ENCODE assay signal across 18 mouse cellular contexts in genomic region chr5:76164827-76165226, GRCm38 (mm10).
"Had no signal": no experiment of that assay in that cellular context is flagged by ENCODE, and none has a peak within 500 bp of the region (broad histone marks: within the 10 kb centered on the region; RNA-seq: fewer than 3 reads in every experiment).

No protein-coding gene starts in this region.

- H3K4me3 ChIP-seq: left cerebral cortex, adult 2 months; liver, embryonic 13.5 days; midbrain, embryonic 10.5 days; midbrain, embryonic 13.5 days; myocyte; neural tube, embryonic 13.5 days had no signal

- H3K27me3 ChIP-seq: liver, embryonic 13.5 days; midbrain, embryonic 13.5 days; neural tube, embryonic 13.5 days had no signal

- ATAC-seq: inflammation-experienced regulatory T-cells, adult 6 months; intestine, embryonic 16.5 days; midbrain, embryonic 13.5 days; midbrain, embryonic 16.5 days had no signal

- H3K9me3 ChIP-seq: liver, embryonic 13.5 days; midbrain, embryonic 10.5 days; midbrain, embryonic 13.5 days; neural tube, embryonic 13.5 days had no signal

- H3K4me2 ChIP-seq: liver, embryonic 13.5 days; midbrain, embryonic 13.5 days; neural tube, embryonic 13.5 days had no signal

- H3K36me3 ChIP-seq: liver, embryonic 13.5 days; midbrain, embryonic 10.5 days; midbrain, embryonic 13.5 days; neural tube, embryonic 13.5 days had no signal

- H3K4me1 ChIP-seq: midbrain, embryonic 13.5 days; neural tube, embryonic 13.5 days had no signal

- DNase-seq: kidney, adult 18-20 months; kidney, postnatal 14 days; layer of hippocampus, postnatal 36 days; liver, embryonic 13.5 days; lung, adult 2 months; lung, postnatal 14 days; lung, postnatal 4 days; retina, postnatal 1 day; right cerebral cortex, postnatal 25 days; thymus, postnatal 25 days had no signal

- H3K27ac ChIP-seq: left cerebral cortex, adult 2 months; liver, embryonic 13.5 days; midbrain, embryonic 10.5 days; midbrain, embryonic 13.5 days; neural tube, embryonic 13.5 days had no signal

- H3K9ac ChIP-seq: liver, embryonic 13.5 days; midbrain, embryonic 13.5 days; neural tube, embryonic 13.5 days had no signal
